Mouse (Mus musculus) adipose tissue, adult 10 weeks (tissue): Measurements from ENCODE around the gene Dgkk. TPM values are rescaled to one million over a fixed set of nuclear protein-coding genes. Genes with fewer than 3 reads are reported as not detected.

Experiments
- polyA plus RNA-seq: library from polyadenylated mRNA; stranded (reverse); fragments of 350-450 nt; fragmentation: Illumina TruSeq; extraction: RNeasy Lipid Tissue Mini Kit (QIAGEN cat#74804); gene quantifications from one replicate; pipeline ENCODE4 v1.2.3, GENCODE M21; 2014; ENCODE audit warnings: low read depth, low replicate concordance

Dgkk gene
- 1.9 TPM for polyA plus RNA-seq

GRCm38 (mm10) chrX:6779006-6779405 lies at the start of gene Dgkk:
Dgkk (plus strand) TSS chrX:6779306.

